Mouse (Mus musculus) cortical plate, adult 2 months (tissue): ENCODE measurements around the gene Dynlt1b.
"Not testable (repeated sequence)": the region's sequence is repeated elsewhere in the genome, so short reads cannot be mapped to it uniquely, and the experiment has no call there.

Experiments used
- CTCF ChIP-seq: fragments of 200-500 bp; IDR thresholded peaks from 2 replicates; pipeline ENCODE4 v1.5.1; 2011; ENCODE audit warnings: mild to moderate bottlenecking, control low read depth, low read length; ENCODE audit not compliant: insufficient read depth; ENCODE audit errors: extremely low read depth
- POLR2A ChIP-seq: fragments of 200-500 bp; IDR thresholded peaks from 2 replicates; pipeline ENCODE4 v1.6.1; 2011; ENCODE audit warnings: mild to moderate bottlenecking, low read length, control low read depth; ENCODE audit not compliant: insufficient read depth; ENCODE audit errors: extremely low read depth

DNA sequence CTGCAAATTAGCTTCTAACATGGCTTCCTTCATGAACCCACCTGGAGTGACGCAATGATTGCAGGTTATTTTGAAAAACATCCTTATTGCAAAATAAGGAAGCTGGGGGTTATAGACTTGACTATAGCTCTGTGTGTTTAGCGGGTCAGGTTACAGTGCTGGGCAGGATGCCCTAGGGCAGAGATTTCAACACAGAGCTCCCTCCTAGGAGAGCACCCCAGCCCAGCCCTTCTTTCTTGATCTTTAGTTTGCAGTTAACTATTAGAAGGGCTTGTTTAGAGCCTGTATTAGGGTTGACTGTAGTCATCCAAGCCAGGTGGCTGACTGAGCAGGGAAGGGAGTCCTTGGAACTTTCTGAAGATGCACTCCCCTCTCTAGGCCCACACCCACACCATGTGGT, 22.9 kb upstream of the Dynlt1b start:
- TF ChIP-seq POLR2A, CTCF: not testable (repeated sequence)
